Mouse (Mus musculus) liver (tissue): ENCODE data around the gene Ppp1r3e.
A peak's percentile ranks its signal among the peaks of the same experiment; 100 is the strongest.

Experiments
- DNase-seq: peaks from one replicate; pipeline ENCODE4 v3.0.0-alpha.2; 2020; ENCODE audit warnings: mixed read lengths

Ppp1r3e gene

DNA sequence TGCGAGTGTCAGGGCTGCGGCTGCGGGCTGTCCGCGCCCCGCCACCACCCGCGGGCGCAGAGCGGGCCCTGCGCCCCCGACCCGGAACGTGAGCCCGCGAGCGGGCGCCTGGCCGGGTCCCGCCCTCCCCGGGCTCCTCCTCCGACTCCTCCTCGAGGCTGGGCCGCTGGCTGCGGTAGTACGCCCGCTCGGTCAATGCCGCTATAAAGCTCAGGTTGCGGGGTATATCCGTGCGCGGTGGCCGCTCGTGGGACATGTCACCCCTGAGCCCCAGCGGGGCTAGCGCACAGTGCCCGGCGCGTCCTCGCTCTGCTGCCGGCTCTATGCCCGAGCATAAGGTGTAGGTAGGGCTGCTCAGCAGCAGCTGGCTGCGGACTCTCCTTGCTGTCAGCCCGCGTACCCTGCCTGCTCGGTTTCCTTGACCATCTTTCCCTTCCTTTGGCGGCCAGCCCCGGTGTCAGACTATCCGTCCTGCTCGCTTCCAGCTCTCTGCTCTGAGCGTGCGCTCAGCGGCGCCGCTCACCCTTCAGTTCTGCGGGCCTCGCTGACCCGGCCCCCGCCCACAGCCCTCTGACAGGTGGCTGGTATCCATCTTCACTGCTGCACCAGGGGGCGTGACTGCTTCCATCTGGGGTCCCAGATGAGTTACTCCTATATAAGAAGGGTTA, at the start of gene Ppp1r3e:
Gene Ppp1r3e (minus strand): TSS at position 503 of the 668 bp plus-strand sequence.
- DNase-seq: peak; percentile 79

DNA sequence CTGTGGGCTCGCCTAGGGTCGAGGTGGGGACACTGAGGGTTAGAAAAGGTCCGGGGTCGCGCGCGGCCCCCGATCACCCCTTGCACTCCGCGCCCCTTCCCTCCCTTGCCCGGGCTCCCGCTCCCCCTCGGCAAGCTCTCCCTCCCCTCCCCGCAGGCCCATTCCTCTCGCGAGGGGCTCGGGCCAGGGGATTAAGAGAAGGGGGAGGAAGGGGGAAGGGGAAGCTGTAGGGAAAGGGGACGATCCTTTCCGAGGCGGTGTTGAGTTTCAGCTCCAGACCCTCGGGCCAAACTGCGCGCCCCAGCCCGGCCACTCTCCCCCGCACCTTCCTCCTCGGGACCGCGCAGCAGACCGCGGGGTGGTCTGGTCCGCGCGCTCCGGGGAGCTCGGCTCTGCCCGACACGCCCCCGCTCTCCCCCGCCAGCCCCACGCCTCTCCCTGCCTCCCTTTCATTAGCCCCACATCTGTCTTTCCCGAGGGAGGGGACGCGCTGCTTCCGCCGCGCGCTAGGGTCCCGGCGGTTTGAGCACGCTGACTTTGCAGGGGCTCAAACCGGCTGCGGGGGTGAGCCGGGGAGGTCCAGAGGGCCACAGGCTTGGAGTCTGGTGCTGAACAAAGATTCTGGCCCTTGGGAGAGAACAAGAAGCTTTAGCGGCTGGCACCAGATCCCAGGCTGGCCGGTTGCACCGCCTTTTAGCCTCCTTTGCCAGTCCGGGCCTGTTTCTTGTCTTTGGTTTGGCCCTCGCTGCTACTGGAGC, 49.2 kb upstream of the Ppp1r3e start:
- DNase-seq: peak; percentile 57

DNA sequence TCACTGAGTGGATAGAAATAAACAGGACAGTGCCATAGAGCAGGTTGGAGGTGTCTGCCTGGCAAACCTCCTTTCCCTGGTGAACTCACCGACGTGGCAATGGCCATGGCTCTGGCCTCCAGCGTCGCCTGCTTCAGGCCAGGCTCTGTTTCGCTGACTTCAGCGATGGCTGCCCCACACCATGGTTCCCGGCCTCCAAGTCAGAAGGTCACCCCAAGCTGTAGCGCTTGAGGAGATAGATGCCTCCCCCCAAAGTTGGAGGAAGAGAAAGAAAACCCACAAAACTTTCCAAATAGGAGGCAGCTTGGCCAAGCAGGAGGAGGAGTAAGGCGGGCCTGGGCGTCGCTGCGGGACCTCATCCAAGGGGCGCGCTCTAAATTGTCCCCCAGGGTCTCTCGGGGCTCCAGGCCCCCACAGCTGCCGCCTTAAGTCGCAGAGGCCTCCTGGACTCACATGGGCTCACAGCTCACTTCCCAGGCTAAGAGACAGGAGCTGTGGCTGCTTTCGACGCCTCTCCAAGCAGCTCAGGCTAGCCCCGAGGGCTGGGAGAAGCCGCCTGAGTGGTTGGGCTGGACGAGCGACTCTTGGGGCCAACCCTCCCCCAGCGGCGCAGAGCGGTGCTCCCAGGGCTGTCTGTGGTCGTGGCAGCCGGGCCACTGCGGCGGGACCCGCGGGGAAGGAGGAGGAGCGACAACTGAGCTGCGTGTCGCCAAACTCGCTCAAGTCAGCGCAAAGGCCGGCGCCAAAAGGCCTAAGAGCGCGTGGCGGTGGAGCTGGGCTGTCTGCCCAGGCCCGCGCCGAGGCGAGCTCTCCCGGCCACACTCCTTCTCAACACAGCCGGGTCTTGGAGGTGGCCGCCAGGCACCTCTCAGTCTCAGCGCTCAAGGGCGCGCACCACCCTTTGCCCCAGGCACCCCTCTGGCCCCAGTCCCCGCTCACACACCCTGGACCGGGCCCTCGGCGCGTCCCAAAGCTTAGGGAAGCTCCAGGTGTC, 48.3 kb upstream of the Ppp1r3e start, which contains the start of gene Efs:
Gene Efs (minus strand): TSS at position 778 of the 994 bp plus-strand sequence.
- peak; percentile 24 for DNase-seq

DNA sequence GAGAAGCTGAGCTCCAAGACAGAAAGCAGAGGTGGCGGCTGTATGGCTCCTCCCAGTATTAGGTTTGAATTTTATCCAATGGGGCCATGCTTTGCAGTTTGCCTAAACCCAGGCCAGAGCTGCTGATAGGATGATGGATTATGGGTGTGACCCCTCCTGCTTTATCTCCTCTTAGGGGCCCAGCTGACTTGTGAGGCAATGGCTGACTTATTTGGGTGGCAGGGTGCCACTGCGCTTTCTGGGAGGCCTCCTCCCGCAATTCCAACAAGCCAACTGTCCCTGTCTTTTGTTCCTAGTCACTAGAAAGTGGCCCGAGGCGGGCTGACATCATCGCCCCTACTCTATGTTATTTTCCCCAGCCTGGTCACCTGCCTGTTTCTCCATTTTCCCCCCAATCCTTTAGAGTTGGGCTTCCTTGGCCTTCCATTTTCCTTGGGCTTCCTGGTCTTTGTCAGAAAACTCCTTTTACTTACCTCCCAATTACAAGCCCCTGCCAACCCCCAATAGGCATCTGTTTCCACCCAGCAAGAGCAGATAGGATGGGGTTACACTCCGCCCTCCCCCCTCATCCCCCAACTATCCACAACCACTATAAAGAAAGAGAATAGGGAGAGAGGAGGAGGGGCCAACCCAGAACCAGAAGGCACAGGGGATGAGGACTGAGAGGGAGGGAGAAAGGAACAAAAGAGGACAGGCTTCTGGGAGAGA, 47.4 kb upstream of the Ppp1r3e start:
- peak; percentile 57 for DNase-seq

DNA sequence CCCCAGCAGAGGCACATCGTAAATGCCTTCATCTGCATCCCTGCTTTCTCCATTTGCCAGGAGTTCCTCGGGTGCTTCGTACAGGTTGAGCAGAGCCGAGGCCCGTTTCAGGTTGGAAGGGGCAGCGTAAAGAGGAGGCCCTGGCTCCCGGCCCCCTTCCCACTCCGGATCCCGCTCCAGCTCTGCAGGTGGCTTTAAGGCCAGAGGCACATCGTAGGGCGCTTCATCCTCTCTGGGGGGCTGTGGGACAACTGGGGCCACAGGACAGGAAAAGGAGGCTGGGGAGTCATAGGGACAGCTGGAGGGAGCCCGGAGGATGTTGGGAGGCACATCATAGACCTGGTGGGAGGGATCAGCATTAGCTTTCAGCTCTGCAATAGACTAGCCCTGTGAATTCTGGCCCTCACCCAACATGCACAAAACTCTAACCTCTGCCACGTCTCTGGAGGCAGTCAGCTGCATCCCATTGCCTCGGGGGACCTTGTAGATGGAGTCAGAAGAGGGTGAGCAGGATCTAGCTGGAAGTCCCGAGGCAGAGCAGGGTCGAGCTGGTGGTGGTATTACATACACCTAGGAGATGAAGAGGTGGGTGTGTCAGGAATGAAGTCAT, 42.8 kb upstream of the Ppp1r3e start:
- no peak for DNase-seq

DNA sequence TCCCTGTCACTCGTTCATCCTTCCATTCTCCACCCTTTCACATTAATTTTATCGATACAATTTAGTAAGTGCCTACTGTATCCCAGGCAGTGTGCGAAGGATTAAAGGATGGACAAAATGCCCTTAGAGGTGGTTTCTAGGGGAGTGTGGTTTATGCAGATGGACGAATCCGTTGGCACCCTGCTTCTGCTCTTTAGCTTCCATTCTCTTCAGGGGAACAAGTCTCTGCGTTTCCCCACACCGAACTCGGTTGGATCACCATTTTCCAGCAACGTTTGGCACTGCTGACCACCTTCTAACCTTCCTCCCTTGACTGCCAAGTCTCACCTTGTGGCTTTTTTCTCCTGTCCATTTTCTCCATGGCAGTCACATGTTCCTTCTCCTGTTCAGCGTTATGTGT, 36.0 kb upstream of the Ppp1r3e start:
- DNase-seq: no peak

DNA sequence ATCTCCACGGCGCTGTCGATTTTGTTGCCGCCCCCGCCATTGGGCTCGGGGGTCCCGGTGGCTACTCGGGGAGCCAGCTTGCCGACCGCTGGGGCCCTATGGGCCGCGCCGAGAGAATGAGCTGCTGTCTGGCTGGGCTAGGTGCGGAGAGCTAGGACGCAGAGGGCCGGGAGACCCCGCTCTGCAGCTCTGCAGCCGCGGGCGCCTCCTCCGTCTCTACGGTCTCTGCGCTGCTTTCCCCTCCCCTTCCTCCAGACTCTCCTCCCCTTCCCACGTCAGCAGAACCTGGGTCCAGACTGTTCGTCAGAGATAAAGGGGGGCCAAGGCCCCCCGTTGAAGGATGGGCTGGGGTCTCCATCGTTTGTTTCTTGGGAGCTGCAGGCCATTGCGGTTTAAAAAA, 35.5 kb upstream of the Ppp1r3e start, which contains the start of gene Slc22a17:
Gene Slc22a17 (minus strand): TSS at position 247 of the 400 bp plus-strand sequence.
- peak; percentile 59 for DNase-seq

DNA sequence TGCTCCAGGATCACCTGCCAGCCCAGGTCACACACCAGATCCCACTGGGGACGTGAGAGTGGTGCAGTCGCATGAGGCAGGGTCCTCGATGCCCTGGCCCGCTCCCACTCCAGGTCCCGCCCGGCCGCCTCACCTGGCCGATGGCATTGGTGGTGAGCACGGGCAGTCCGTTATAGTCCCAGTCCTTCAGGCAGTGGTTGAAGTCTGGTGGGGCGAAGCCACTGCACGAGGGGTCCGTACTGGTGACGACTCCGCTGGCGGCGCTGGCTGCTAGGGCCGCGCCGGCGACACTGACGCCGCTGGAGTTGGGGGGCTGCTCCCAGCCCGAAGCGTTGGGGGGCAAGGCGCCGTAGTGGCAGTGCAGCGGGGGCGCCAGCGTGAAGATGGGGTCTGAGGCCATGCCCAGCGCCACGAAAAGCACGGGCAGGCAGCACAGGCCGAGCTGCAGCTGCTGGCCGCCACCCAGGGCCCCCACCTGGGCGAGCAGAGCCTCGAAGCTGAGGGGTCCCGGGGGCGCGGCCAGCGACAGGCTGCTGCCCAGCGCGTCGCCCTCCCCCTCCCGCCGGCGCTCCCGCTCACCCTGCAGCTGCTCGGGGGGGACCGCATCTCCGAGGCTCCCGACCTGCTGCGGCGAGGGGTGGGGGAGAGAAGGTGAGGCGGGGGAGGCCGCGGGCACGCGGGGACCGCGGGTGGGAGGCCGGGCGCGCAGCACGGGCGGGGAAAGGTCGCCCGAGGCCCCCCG, 34.9 kb upstream of the Ppp1r3e start:
- DNase-seq: no peak

DNA sequence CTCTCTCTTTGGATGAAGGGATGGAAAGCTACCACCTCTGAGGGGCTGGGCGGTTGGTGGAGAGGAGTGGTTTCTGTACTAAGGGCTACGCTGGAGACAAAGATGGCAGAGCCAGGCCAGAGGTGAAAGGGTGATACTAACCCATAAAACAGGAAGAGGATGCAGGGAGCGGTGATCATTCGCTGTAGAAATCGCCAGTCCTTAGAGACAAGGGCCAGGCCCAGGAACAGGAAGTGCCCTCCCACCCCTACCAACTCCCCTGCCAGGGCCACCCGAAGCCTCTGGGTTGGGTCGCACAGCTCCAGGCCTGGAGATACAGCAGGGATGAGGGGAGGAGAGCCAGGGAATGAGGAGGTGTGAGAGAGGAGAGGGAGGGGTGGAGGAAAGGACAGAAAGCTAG, 31.3 kb upstream of the Ppp1r3e start:
- DNase-seq: no peak

DNA sequence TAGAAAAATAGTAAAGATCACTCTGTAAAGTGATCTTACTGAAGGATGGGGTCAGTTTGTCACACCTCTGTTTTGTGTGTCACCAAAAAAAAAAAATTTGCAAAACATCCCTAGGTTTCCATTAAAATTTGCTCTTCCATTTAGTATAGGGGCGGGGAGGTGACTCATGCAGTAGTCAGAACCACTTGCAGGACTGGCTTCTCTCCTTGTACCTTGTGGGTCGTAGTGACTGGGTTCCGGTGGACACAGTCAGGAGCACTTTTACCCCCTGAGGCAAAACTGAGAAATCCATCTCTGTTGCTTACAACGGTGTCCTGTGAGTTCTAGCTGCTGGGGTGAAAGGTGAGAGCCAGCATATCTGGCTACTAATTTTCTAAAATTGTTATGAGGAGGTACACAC, 26.3 kb upstream of the Ppp1r3e start:
- DNase-seq: no peak

DNA sequence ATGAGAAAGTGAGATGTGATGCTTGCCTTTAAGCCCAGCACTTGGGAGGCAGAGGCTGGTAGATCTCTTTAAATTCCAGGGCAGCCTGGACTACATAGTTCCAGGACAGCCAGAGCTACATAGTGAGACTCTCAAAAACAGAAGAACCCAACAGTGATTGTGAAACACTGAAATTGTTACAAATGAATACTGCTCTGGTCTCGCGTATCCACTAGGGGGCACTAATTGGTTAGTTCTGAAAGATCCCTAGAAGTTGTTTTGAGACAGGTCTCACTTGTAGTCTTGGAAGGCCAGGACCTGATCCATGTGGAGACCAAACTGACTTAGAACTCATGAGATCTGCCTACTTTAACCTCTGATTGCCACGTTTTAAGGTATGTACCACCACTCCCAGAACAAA, 23.0 kb upstream of the Ppp1r3e start:
- peak; percentile 66 for DNase-seq

DNA sequence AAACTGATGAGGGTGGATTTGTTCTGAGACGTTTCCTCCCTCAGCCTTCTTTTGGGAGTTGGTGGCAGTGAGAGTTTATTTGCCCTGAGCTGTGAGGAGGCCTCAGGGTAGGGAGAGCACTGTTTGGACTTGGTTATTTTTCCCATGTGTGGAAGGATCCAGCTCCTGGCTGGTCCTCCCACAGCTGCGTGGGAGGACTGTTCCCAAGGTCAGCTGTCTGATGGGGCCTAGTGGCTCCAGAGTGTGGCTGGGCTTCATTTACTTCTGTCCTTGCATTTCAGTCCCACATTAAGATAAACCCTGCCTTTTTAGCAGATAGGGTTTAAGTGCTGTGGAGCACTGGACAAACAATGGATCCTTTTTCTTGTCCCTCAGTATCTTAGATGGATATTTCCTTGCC, 20.1 kb upstream of the Ppp1r3e start:
- DNase-seq: no peak

DNA sequence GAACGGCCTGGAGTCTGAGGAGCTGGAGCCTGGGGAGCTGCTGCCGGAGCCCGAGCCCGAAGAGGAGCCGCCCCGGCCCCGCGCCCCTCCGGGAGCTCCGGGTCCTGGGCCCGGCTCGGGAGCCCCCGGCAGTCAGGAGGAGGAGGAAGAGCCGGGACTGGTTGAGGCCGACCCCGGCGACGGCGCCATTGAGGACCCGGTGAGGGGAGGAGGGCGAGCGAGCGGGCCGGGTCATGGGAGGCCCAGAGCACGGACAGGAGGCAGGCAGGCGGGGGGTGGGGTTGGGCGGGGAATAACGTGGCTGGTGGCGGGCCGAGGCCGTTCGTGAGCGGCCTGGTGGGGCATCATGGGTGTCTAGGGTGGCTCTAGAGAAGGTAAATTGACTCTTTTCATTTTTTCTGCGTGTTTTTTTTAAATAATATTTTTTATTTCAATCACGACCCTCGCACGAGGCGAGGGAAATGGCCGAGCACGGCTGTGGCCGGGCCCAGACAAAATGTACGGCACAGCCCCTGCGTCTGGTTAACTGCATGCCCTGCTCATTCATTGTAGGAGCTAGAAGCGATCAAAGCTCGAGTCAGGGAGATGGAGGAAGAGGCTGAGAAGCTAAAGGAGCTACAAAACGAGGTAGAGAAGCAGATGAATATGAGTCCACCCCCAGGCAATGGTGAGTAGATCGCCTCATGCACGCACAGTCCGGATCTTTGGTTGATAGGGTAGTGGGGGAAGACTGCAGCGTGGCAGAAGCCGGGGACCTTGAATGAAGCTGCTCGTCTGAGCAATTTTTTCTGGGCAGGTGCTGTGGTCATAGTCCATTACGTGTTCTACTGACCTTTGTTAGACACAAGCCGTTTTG, 17.2 kb upstream of the Ppp1r3e start:
- DNase-seq: peak; percentile 74

DNA sequence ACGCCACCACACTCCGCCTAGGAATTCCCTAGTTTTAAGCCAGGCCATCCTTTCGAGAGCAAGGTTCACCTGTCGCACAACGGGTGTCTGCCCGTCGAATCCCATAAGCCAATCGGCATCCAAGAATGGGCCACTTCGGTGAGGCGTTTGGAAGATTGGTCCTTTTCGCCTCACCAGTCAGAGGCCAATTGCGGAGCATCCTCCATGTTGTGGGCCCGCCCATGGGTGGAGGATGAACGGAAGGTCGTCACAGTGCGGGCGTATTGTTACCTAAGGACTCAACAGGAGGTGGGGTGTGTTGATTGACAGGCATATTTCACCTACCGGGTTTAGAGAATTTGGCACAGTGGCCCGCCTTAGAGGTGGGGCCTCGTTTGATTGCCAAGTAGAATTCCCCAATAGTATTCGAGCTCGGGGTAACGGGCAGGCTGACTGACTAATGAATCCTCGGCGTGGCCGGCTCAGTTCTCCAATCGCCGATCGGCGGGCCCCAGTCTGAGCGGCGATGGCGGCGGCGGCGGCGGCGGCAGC, 16.4 kb upstream of the Ppp1r3e start:
- DNase-seq: peak; percentile 96

DNA sequence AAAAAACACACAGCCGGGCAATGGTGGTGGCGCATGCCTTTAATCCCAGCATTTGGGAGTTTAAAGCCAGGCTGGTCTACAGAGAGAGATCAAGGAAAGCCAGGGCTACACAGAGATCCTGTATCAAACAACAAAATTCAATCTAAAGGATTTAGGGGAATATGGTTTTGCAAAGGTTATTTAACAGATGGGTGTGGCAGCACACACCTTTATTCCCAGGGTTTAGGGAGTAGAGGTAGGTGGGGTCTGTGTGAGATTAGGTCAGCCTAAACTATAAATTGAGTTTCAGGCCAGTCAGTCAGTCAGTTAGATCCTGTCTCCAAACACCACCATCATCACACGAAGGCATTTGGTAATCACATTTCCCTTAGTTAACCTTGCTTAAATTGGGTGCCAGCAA, 14.8 kb upstream of the Ppp1r3e start, which contains the start of gene Pabpn1:
Gene Pabpn1 (plus strand): TSS at position 301 of the 400 bp plus-strand sequence.
- no peak for DNase-seq

DNA sequence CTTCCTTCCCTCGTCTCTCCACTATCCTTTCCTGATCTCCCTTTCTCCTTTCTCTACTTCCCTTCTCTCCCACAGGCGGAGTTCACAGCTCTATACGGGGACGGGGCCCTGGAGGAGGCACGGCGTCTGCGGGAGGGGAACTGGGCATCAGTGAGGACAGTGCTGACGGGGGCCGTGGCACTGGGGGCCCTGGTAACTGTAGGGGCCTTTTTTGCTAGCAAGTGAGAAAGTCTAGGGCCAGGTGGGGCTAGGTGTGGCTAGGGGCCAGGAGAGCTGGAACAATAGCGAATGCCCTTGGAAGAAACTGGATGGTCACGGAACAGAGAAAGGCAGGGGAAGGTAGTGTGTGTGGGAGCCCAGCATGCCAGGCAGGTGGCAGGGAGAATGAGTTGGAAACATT, 8.0 kb upstream of the Ppp1r3e start:
- no peak for DNase-seq

DNA sequence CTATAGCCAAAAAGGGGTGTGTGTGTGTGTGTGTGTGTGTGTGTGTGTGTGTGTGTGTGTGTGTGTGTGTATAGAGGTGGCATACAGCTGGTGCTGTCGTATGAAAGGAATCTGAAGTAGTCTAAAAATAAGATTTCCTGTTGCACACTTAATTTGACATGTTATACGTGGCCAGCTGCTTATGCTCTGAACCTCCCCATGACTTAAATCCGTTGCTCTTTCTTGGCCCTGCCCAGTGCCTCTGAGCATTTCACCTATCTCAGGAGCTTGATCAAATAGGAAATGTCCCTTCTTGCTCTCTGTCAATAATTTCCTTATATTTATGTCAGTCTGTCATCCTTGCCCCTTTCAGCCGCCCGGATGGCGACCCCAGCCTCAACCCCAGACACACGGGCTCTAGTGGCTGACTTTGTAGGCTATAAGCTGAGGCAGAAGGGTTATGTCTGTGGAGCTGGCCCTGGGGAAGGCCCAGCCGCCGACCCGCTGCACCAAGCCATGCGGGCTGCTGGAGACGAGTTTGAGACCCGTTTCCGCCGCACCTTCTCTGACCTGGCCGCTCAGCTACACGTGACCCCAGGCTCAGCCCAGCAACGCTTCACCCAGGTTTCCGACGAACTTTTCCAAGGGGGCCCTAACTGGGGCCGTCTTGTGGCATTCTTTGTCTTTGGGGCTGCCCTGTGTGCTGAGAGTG, 6.8 kb upstream of the Ppp1r3e start:
- DNase-seq: no peak

DNA sequence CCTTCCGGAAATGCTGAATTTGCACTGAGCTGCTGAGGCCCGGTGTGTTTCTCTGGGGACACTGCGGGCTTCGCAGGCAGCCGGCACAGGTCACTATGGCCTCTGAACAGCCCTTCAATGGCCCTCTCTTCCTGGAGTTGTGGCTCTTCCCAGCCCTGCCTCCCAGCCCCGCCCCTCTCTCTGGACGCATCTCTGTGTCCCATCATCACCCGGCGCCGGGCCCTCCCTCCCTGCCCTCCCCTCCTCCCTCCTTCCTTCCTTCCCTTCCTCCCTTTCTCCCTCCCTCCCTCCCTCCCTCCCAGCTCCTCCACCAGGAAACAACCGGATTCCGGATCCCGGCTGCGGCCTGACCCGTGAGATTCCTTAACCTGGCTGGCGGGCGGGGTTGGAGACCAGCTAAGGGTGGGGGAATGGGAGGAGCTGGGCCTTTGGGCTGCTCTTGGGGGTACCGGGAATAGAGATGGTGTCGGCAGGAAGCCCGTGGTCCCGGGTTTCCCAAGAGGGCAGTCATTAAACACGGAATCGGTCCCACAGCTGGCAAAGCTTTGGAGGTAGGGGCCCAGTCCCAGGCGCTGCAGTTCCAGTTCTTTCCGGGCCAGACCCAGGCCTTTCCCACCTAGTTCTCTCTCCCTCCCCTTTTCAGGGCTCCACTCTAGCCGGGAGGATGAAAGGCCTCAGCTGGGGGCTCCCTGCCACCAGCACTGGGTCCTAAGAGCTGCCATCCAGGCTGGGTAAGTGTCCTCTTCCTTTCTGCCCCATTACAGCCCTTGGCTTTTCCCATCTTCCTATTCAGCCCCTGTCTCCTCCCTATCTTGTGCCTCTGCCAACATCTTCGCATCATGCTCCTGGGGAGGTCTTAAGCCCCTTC, 6.0 kb upstream of the Ppp1r3e start, which contains the start of the genes Bcl2l2 and Gm20521:
Gene Bcl2l2 (plus strand): TSS at position 224 of the 868 bp plus-strand sequence.
Gene Gm20521 (plus strand): TSS at position 288 of the 868 bp plus-strand sequence.
- DNase-seq: peak; percentile 88
